Mouse (Mus musculus) layer of hippocampus, adult 9-11 months (tissue): Measurements from ENCODE around the gene Prima1.

Source experiments
- DNase-seq: peaks from one replicate; pipeline ENCODE4 v3.0.0; 2022

Gene Prima1

GRCm38 (mm10) chr12:103150247-103150646 is 91.7 kb downstream of the Prima1 start:
- no peak for DNase-seq
